Mouse (Mus musculus): ENCODE measurements around the gene Hey2. TPM values are rescaled to one million over a fixed set of nuclear protein-coding genes. Genes with fewer than 3 reads are reported as not detected.

Hey2 gene
- total RNA-seq, 2 experiments from 2014 or later = 0.21 TPM; not detected in 1

- ATAC-seq (replicated peaks; ENCODE audit: poor library complexity) = peak; percentile 87
Measured at GRCm38 (mm10) chr10:30796469-30797261, 45.9 kb downstream of the Hey2 start.

GRCm38 (mm10) chr10:30791016-30791415 lies 51.6 kb downstream of the Hey2 start:
- no peak for ATAC-seq (replicated peaks; ENCODE audit: poor library complexity)

GRCm38 (mm10) chr10:30789521-30789920 lies 53.1 kb downstream of the Hey2 start:
- no peak for ATAC-seq (replicated peaks; ENCODE audit: poor library complexity)

- no peak for ATAC-seq (replicated peaks; ENCODE audit: poor library complexity)
Measured at GRCm38 (mm10) chr10:30788340-30788721, 54.3 kb downstream of the Hey2 start.

GRCm38 (mm10) chr10:30787684-30788339 lies 54.8 kb downstream of the Hey2 start:
- ATAC-seq (replicated peaks; ENCODE audit: poor library complexity) = peak; percentile 56

- peak; percentile 83 for ATAC-seq (replicated peaks; ENCODE audit: poor library complexity)
Measured at GRCm38 (mm10) chr10:30786103-30786754, 56.4 kb downstream of the Hey2 start.

Other genes with a start within 250 kb of the Hey2 start
- 27.5 and 28.3 TPM in 2 replicates for gene Trmt11, start 242.1 kb downstream of the Hey2 start, total RNA-seq (2015)
- gene Trmt11, start 242.1 kb downstream of the Hey2 start, total RNA-seq (2017) = 23.3 and 29.7 TPM in 2 replicates
- 13.7 and 16.6 TPM in 2 replicates for gene Hint3, start 213.2 kb downstream of the Hey2 start, total RNA-seq (2015)
- 5.7 and 9.8 TPM in 2 replicates for gene Hint3, start 213.2 kb downstream of the Hey2 start, total RNA-seq (2017)
- 23.0 and 28.1 TPM in 2 replicates for gene Ncoa7, start 39.5 kb downstream of the Hey2 start, total RNA-seq (2015)
- gene Ncoa7, start 39.5 kb downstream of the Hey2 start, total RNA-seq (2017) = 16.0 and 21.2 TPM in 2 replicates